Mouse (Mus musculus) bone marrow, adult 2 months (tissue): ENCODE data around the gene Txnrd2.

ENCODE experiments used
- CTCF ChIP-seq: fragments of 200-500 bp; IDR thresholded peaks from 2 replicates; pipeline ENCODE4 v1.5.1; 2011; ENCODE audit warnings: low read length, control low read depth; ENCODE audit not compliant: control insufficient read depth, insufficient read depth
- POLR2A ChIP-seq: fragments of 200-500 bp; IDR thresholded peaks from 2 replicates; pipeline ENCODE4 v1.6.1; 2011; ENCODE audit warnings: low read depth, mild to moderate bottlenecking, control low read depth, low read length, borderline replicate concordance; ENCODE audit not compliant: control insufficient read depth

- TF ChIP-seq POLR2A: no peak
- no peak for TF ChIP-seq CTCF
Measured at GRCm38 (mm10) chr16:18391728-18392127, 34.5 kb upstream of the Txnrd2 start.
